Mouse (Mus musculus) olfactory bulb, adult 2 months (tissue): ENCODE data around the gene Neurl1a.

Source experiments
- CTCF ChIP-seq: fragments of 200-500 bp; IDR thresholded peaks from 2 replicates; pipeline ENCODE4 v1.5.1; 2012; ENCODE audit warnings: low read depth, mild to moderate bottlenecking, low read length, moderate library complexity; ENCODE audit not compliant: insufficient read depth
- POLR2A ChIP-seq: fragments of 200-500 bp; IDR thresholded peaks from 2 replicates; pipeline ENCODE4 v1.6.1; 2012; ENCODE audit warnings: mild to moderate bottlenecking, low read depth, low read length, moderate library complexity; ENCODE audit not compliant: insufficient read depth

DNA sequence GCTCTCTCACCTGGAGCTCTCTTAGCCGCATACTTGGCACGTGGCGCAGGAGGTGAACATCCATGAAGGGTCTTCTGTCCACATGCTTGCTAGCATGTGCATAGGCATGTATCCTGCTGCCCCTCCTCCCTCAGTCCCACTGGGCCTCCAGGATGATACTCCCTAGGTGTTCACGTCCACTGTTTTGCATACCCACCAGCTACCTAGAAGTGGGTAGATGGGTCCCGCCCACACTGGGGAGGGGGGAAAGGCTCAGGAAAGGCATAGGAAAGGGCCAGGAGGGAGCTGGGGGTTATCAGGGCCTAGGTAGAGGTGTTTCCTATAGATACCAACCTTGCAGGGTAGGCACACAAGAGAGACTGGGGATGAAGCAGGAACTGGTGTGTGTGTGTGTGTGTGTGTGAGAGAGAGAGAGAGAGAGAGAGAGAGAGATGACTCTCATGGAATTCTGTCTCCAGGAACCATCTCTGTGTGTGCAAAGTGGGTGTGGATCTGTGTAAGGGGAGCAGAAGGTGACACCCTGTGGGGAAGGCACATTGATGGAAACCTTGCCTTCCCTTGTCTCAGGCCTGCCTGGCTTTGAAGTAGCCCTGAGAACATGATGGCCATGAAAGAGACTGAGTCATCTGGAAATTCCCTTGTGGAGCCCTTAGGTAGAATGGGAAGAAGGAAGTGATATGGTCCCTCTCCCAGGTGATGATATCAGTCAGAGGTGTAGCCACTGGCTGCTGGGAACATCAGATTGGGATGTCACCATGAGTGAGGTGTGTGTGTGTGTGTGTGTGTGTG, 53.7 kb downstream of the Neurl1a start:
- TF ChIP-seq CTCF (no peak), POLR2A (no peak)
